Mouse (Mus musculus) erythroid progenitor cell, adult 5-6 weeks (primary cell): ENCODE results near the gene Plxnb3. TPM values are rescaled to one million over a fixed set of nuclear protein-coding genes. Genes with fewer than 3 reads are reported as not detected.

ENCODE experiments used
- ATAC-seq: replicated peaks from 2 replicates; pipeline ENCODE4 v1.8.0; 2016; ENCODE audit warnings: moderate number of reproducible peaks, mild to moderate bottlenecking, moderate TSS enrichment, inconsistent platforms; ENCODE audit not compliant: poor library complexity, low FRiP score, severe bottlenecking
- total RNA-seq, 2 experiments: library from RNA; stranded (forward) in 1 of 2; stranded (reverse) in 1 of 2; fragments of 150-400 nt in 1 of 2; fragments of 186-747, 209-891 nt in 1 of 2; gene quantifications; 2 replicates each; pipeline versions ENCODE4 v1.2.3 to v1.2.4; 2015 to 2017; ENCODE audit warnings: low replicate concordance in 2 of 2

Gene Plxnb3
- total RNA-seq, 2 experiments from 2014 or later: not detected

DNA sequence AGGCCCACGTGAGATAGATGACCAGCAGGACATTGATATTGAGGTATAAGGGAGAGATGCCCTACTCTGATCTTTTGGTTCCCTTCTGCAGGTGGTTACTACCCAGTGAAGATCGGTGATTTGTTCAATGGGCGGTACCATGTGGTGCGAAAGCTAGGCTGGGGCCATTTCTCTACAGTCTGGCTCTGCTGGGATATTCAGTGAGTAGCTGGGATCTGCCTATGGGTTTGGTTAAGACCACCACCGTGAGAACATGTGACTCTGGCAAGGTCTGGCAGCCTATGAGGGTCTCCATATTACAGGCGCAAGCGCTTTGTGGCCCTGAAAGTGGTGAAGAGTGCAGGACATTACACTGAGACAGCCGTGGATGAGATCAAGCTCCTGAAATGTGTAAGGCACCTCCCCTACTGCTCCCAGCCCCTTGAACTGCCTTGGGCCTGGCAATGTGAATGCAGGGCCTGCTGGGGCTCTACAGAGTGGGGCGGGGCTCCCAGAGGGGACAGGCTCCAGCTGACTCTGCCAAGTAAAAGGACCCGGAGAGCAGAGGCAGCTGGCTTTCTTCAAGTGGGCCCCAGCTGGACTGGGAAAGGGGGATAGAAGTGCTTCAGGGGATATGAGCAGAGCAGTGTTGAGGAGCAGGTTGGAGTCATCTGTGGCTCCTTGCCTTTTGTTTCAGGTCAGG, 18.1 kb downstream of the Plxnb3 start:
- ATAC-seq: no peak

- ATAC-seq: no peak
Measured at GRCm38 (mm10) chrX:73782227-73782626, 25.3 kb downstream of the Plxnb3 start.

GRCm38 (mm10) chrX:73785666-73786065, 28.8 kb downstream of the Plxnb3 start:
- no peak for ATAC-seq

DNA sequence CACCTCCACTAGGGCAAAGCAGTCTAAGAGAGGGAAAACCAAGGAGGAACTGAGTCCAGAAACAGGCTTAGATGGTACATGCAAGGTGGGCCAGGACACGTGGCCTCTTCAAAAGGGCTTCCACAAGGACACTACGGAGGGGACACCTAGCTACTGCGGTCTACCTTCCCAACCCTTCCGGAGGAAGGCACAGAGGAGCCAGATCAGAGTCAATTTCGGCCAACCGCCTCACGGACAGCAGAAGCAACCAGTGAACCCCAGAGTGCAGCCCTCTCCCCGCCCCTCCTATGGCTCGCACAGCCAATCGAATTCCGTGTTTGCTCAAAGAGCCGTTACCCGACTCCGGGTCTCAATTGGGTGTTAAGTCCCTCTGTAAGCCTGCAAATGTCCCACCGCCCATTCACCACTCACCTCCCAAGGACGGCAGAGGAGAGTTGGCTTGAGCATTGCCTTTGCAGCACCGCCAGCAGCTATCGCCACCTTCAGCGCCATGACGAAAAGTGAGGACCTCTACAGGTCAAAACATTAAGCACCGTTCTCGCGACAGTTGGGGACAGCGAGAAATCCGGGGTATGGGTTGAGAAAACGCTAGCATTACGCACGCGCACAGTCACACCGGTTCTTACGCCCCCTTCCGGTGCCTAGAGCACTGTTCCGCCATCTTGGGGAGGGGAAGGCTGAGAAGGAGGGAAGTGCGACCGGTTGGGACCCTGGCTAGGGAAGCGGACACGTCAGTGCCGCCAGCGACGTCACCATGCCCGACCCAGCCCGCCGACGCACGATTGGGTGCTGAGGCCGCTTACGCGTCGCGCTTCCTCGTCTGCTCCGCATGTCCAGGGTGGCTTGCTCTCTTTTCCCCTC, 29.7 kb downstream of the Plxnb3 start, which contains the start of the genes Idh3g and Ssr4:
TSS of gene Idh3g (minus strand) at position 534 of the 861 bp plus-strand sequence.
TSS of gene Ssr4 (plus strand) at position 665 of the 861 bp plus-strand sequence.
- peak; percentile 89 for ATAC-seq

DNA sequence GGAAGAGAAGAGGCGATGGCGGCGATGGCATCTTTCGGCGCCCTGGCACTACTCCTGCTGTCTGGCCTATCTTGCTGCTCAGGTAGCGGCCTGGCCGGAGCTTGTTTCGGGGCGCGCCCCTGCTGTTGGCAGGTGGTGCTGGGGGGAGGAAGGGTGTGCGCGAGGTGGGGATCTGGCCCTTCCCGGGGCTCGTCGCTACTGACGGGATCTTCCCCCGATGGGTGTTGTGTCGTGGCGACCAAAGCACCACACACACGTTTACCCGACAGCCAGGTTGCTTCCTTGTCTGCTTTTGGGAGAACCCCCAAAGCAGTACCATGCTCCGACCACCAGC, 30.3 kb downstream of the Plxnb3 start:
- no peak for ATAC-seq

DNA sequence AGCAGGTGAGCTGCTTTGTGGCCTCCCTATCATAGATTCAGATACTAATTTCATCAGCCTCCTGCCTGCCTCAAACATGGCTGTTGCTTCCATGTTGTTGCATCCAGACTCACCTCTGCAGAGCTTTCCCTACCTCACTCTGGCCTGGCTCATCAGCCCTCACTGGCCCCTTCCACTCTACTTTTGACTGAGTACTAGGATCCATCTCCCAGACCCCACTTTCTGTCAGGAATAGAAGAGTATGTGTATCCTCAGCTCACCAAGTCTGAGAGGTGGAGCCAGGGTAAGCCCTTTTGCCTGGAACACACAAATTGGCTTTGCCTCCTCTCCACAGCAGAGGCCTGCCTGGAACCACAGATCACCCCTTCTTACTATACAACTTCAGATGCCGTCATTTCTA, 31.6 kb downstream of the Plxnb3 start:
- no peak for ATAC-seq

GRCm38 (mm10) chrX:73793039-73793438, 36.1 kb downstream of the Plxnb3 start:
- ATAC-seq: no peak

GRCm38 (mm10) chrX:73793505-73793904, 36.6 kb downstream of the Plxnb3 start:
- no peak for ATAC-seq

DNA sequence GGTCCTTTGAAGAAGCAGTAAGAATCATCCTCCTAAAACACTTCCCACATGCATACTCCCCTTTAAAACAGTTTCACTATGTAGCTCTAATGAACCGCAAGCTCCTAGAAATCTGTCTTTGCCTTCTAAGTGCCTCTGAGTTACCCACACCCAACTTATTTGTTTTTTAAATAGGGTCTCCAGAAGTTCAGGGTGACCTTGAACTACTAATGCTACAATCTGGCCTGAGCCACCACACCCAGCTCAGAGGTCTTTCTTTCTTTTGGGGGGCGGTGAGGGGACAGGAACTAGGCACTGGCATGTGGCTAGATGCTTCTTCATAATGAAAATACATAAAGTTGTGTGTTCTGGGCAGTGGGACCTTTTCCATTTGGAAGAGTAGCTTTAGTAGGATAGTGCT, 40.6 kb downstream of the Plxnb3 start:
- no peak for ATAC-seq

DNA sequence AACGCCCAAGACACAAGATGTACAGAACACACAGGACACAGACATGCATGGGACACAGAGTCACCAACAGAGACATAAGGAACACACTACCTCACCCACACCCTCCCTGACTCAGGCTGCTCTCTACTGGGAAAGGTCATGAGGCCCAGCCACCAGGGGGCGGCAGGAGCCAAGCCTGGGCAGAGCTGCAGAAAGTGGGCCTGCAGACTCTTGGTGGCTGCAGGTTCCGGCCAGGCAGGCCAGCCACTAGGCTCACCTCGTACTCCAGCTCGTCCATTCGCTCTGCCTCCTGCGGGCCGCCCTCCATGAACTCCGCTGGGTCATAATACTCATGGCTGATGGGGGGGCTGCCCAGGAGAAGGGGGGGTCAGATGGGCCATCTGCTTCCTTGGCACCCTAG, 41.6 kb downstream of the Plxnb3 start:
- peak; percentile 65 for ATAC-seq

- no peak for ATAC-seq
Measured at GRCm38 (mm10) chrX:73805814-73806213, 48.9 kb downstream of the Plxnb3 start.

- no peak for ATAC-seq
Measured at GRCm38 (mm10) chrX:73815072-73815471, 58.2 kb downstream of the Plxnb3 start.

DNA sequence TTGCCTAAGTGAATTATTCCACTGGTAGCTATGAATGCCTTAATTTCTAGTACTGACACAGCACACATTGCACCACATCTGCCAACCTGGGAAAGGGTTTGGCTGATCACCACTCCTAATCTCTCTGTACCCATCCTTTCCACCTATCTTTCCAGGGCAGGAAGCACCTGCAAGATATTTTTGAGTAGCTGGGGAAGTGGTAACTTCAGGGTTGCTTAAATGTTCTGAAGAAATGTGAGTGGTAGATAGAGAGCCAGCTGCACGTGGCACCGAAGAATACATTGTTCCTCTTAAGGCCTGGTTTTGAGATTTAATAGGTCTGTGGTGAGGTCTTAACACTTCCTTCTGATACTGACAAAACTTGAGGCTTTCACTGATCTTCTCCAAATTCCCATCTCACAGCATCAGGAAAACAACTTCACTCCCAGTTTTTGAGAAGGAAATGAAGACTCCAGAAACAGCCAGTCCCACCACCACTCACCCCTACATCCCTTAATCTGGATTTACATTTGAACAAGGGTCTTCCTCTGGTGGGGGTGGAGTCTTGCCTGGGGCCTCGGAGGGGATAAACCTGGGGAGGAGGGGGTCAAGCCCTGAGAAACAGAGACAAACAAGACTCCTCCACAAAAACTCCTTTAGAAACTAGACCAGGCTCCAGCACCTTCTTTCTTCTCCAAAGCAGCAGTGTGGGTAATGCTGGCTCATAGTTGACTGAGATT, 59.9 kb downstream of the Plxnb3 start:
- ATAC-seq: no peak

Other genes starting within 250 kb of the Plxnb3 start
- gene Dusp9, start 117.7 kb upstream of the Plxnb3 start, total RNA-seq (2015; ENCODE audit: low replicate concordance): not detected in 2 replicates
- not detected in 2 replicates for gene Dusp9, start 117.7 kb upstream of the Plxnb3 start, total RNA-seq (2017; ENCODE audit: low replicate concordance)
- not detected in 2 replicates for gene Pnck, start 97.0 kb upstream of the Plxnb3 start, total RNA-seq (2015; ENCODE audit: low replicate concordance)
- gene Pnck, start 97.0 kb upstream of the Plxnb3 start, total RNA-seq (2017; ENCODE audit: low replicate concordance): not detected in 2 replicates
- 1.3 and 1.4 TPM in 2 replicates for gene Slc6a8, start 83.9 kb upstream of the Plxnb3 start, total RNA-seq (2015; ENCODE audit: low replicate concordance)
- 0.51 TPM in 1 of 2 replicates, not detected in the other for gene Slc6a8, start 83.9 kb upstream of the Plxnb3 start, total RNA-seq (2017; ENCODE audit: low replicate concordance)
- 110 and 144 TPM in 2 replicates for gene Bcap31, start 40.9 kb upstream of the Plxnb3 start, total RNA-seq (2015; ENCODE audit: low replicate concordance)
- gene Bcap31, start 40.9 kb upstream of the Plxnb3 start, total RNA-seq (2017; ENCODE audit: low replicate concordance): 56.3 and 68.2 TPM in 2 replicates
- gene Abcd1, start 40.5 kb upstream of the Plxnb3 start, total RNA-seq (2015; ENCODE audit: low replicate concordance): 11.5 and 14.7 TPM in 2 replicates
- gene Abcd1, start 40.5 kb upstream of the Plxnb3 start, total RNA-seq (2017; ENCODE audit: low replicate concordance): 1.7 and 3.8 TPM in 2 replicates
- gene Srpk3, start 17.3 kb downstream of the Plxnb3 start, total RNA-seq (2015; ENCODE audit: low replicate concordance): 6.7 TPM in 1 of 2 replicates, not detected in the other
- gene Srpk3, start 17.3 kb downstream of the Plxnb3 start, total RNA-seq (2017; ENCODE audit: low replicate concordance): 1.9 and 2.6 TPM in 2 replicates
- 135 and 141 TPM in 2 replicates for gene Idh3g, start 29.8 kb downstream of the Plxnb3 start, total RNA-seq (2015; ENCODE audit: low replicate concordance)
- 68.3 and 80.2 TPM in 2 replicates for gene Idh3g, start 29.8 kb downstream of the Plxnb3 start, total RNA-seq (2017; ENCODE audit: low replicate concordance)
- gene Ssr4, start 29.9 kb downstream of the Plxnb3 start, total RNA-seq (2015; ENCODE audit: low replicate concordance): 115 and 124 TPM in 2 replicates
- gene Ssr4, start 29.9 kb downstream of the Plxnb3 start, total RNA-seq (2017; ENCODE audit: low replicate concordance): 47.6 and 75.7 TPM in 2 replicates
- gene Pdzd4, start 67.9 kb downstream of the Plxnb3 start, total RNA-seq (2015; ENCODE audit: low replicate concordance): not detected in 2 replicates
- not detected in 2 replicates for gene Pdzd4, start 67.9 kb downstream of the Plxnb3 start, total RNA-seq (2017; ENCODE audit: low replicate concordance)
- not detected in 2 replicates for gene Avpr2, start 135.0 kb downstream of the Plxnb3 start, total RNA-seq (2015; ENCODE audit: low replicate concordance)
- not detected in 2 replicates for gene Avpr2, start 135.0 kb downstream of the Plxnb3 start, total RNA-seq (2017; ENCODE audit: low replicate concordance)
- 6.8 and 10.5 TPM in 2 replicates for gene L1cam, start 139.0 kb downstream of the Plxnb3 start, total RNA-seq (2015; ENCODE audit: low replicate concordance)
- 0.23 and 1.3 TPM in 2 replicates for gene L1cam, start 139.0 kb downstream of the Plxnb3 start, total RNA-seq (2017; ENCODE audit: low replicate concordance)
- gene Arhgap4, start 164.8 kb downstream of the Plxnb3 start, total RNA-seq (2015; ENCODE audit: low replicate concordance): 12.2 and 16.9 TPM in 2 replicates
- gene Arhgap4, start 164.8 kb downstream of the Plxnb3 start, total RNA-seq (2017; ENCODE audit: low replicate concordance): 14.5 and 21.0 TPM in 2 replicates
- gene Naa10, start 164.9 kb downstream of the Plxnb3 start, total RNA-seq (2015; ENCODE audit: low replicate concordance): 17.7 and 34.8 TPM in 2 replicates
- gene Naa10, start 164.9 kb downstream of the Plxnb3 start, total RNA-seq (2017; ENCODE audit: low replicate concordance): 14.7 and 25.9 TPM in 2 replicates
- 3.4 TPM in 1 of 2 replicates, not detected in the other for gene Renbp, start 173.8 kb downstream of the Plxnb3 start, total RNA-seq (2015; ENCODE audit: low replicate concordance)
- 1.7 TPM in 1 of 2 replicates, not detected in the other for gene Renbp, start 173.8 kb downstream of the Plxnb3 start, total RNA-seq (2017; ENCODE audit: low replicate concordance)
- gene Hcfc1, start 209.3 kb downstream of the Plxnb3 start, total RNA-seq (2015; ENCODE audit: low replicate concordance): 192 and 209 TPM in 2 replicates
- gene Hcfc1, start 209.3 kb downstream of the Plxnb3 start, total RNA-seq (2017; ENCODE audit: low replicate concordance): 123 and 145 TPM in 2 replicates